Mouse (Mus musculus) A20 (cell line): Measurements from ENCODE around the gene Syt2.

ENCODE experiments used
- DNase-seq: peaks from one replicate; pipeline ENCODE4 v3.0.0-alpha.2; 2011; ENCODE audit warnings: low read depth, low spot score

The Syt2 gene

GRCm38 (mm10) chr1:134646261-134646962 lies at the start of gene Syt2:
Gene Syt2 (plus strand): TSS chr1:134646677.
- no peak for DNase-seq

GRCm38 (mm10) chr1:134597339-134598054 lies 49.0 kb upstream of the Syt2 start:
- DNase-seq: no peak

GRCm38 (mm10) chr1:134604086-134604485 lies 42.4 kb upstream of the Syt2 start:
- no peak for DNase-seq

- DNase-seq: no peak
These were observed 40.8 kb upstream of the Syt2 start for GRCm38 (mm10) chr1:134605670-134606069.

GRCm38 (mm10) chr1:134606381-134606780 lies 40.1 kb upstream of the Syt2 start:
- no peak for DNase-seq

GRCm38 (mm10) chr1:134607279-134607678 lies 39.2 kb upstream of the Syt2 start:
- peak; percentile 11 for DNase-seq

- no peak for DNase-seq
These were observed 37.3 kb upstream of the Syt2 start for GRCm38 (mm10) chr1:134609172-134609571.

- no peak for DNase-seq
These were observed 31.9 kb upstream of the Syt2 start for GRCm38 (mm10) chr1:134614554-134614953.

GRCm38 (mm10) chr1:134614988-134615387 lies 31.5 kb upstream of the Syt2 start:
- DNase-seq: no peak

GRCm38 (mm10) chr1:134617656-134618055 lies 28.8 kb upstream of the Syt2 start:
- no peak for DNase-seq

GRCm38 (mm10) chr1:134625325-134625724 lies 21.2 kb upstream of the Syt2 start:
- no peak for DNase-seq

- DNase-seq: no peak
These were observed 17.0 kb upstream of the Syt2 start for GRCm38 (mm10) chr1:134629455-134629854.

GRCm38 (mm10) chr1:134634296-134634695 lies 12.2 kb upstream of the Syt2 start:
- no peak for DNase-seq

- no peak for DNase-seq
These were observed 10.2 kb upstream of the Syt2 start for GRCm38 (mm10) chr1:134636245-134636644.

- DNase-seq: peak; percentile 44
These were observed 9.8 kb upstream of the Syt2 start for GRCm38 (mm10) chr1:134636684-134637083.

- DNase-seq: no peak
These were observed 8.4 kb upstream of the Syt2 start for GRCm38 (mm10) chr1:134638041-134638440.

- no peak for DNase-seq
These were observed 8.0 kb upstream of the Syt2 start for GRCm38 (mm10) chr1:134638522-134638921.

- DNase-seq: no peak
These were observed 7.0 kb upstream of the Syt2 start for GRCm38 (mm10) chr1:134639460-134639859.

- DNase-seq: peak; percentile 43
These were observed 5.0 kb upstream of the Syt2 start for GRCm38 (mm10) chr1:134641507-134641906.

- no peak for DNase-seq
These were observed 2.8 kb upstream of the Syt2 start for GRCm38 (mm10) chr1:134643702-134644101.

GRCm38 (mm10) chr1:134645408-134646200 lies 873 bp upstream of the Syt2 start:
- no peak for DNase-seq

- DNase-seq: no peak
These were observed 446 bp downstream of the Syt2 start for GRCm38 (mm10) chr1:134646963-134647282.
